22 mouse cellular contexts compared by ENCODE assay signal in the genomic region with DNA sequence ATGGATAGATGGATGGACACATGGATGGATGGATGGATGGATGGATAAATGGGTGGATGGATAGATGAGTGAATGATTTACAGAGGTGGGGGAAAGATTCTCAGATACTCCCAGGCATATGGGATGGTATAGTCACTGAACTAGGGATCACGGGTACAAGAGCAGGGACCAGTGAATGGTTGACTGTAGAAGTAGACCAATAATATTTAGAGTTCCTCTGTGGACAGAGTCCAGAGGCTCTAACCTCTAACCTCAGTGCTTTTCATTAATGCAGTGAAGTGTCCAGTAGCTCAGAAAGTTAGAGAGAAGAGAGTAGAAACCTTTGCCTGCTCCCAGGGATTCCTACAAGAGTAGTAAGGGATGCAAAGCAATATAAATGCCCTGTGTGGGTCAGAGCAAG.
"Had no signal": no experiment of that assay in that cellular context is flagged by ENCODE, and none has a peak within 500 bp of the region (broad histone marks: within the 10 kb centered on the region; RNA-seq: fewer than 3 reads in every experiment).

No protein-coding gene starts in this region.

- H3K36me3 ChIP-seq: limb, embryonic 10.5 days; limb, embryonic 13.5 days; liver, embryonic 12.5 days; liver, embryonic 15.5 days; lung, embryonic 15.5 days; midbrain, embryonic 10.5 days; midbrain, embryonic 13.5 days; neural tube, embryonic 13.5 days had no signal

- H3K9ac ChIP-seq: limb, embryonic 13.5 days; liver, embryonic 12.5 days; liver, embryonic 15.5 days; lung, embryonic 15.5 days; midbrain, embryonic 13.5 days; neural tube, embryonic 13.5 days had no signal

- DNase-seq: layer of hippocampus, adult 9-11 months; liver; lung, adult 18-20 months; lung, postnatal 10 days; lung, postnatal 36 days; retina, postnatal 1 day; thymus, adult 18-20 months; thymus, postnatal 36 days had no signal

- H3K9me3 ChIP-seq: limb, embryonic 10.5 days; liver, embryonic 12.5 days; liver, embryonic 15.5 days; lung, embryonic 15.5 days; megakaryocyte, embryonic 14.5 days; midbrain, embryonic 10.5 days; midbrain, embryonic 13.5 days; neural tube, embryonic 13.5 days had no signal

- ATAC-seq: inflammation-experienced regulatory T-cells, adult 6 months; intestine, embryonic 16.5 days; liver, embryonic 12.5 days; midbrain, embryonic 13.5 days; midbrain, embryonic 16.5 days had no signal

- H3K27ac ChIP-seq: layer of hippocampus, adult 2 months; limb, embryonic 10.5 days; limb, embryonic 13.5 days; liver, embryonic 12.5 days; liver, embryonic 15.5 days; lung, embryonic 15.5 days; midbrain, embryonic 10.5 days; midbrain, embryonic 13.5 days; neural tube, embryonic 13.5 days had no signal

- H3K4me2 ChIP-seq: limb, embryonic 13.5 days; liver, embryonic 12.5 days; liver, embryonic 15.5 days; lung, embryonic 15.5 days; midbrain, embryonic 13.5 days; neural tube, embryonic 13.5 days had no signal

- H3K4me1 ChIP-seq: liver, embryonic 12.5 days; liver, embryonic 15.5 days; lung, embryonic 15.5 days; megakaryocyte, embryonic 14.5 days had no signal

- H3K4me3 ChIP-seq: layer of hippocampus, adult 2 months; limb, embryonic 10.5 days; limb, embryonic 13.5 days; liver, embryonic 12.5 days; liver, embryonic 15.5 days; lung, embryonic 15.5 days; megakaryocyte, embryonic 14.5 days; midbrain, embryonic 10.5 days; midbrain, embryonic 13.5 days; myocyte; neural tube, embryonic 13.5 days had no signal

- H3K27me3 ChIP-seq: liver, embryonic 12.5 days; liver, embryonic 15.5 days; lung, embryonic 15.5 days; megakaryocyte, embryonic 14.5 days; midbrain, embryonic 13.5 days; neural tube, embryonic 13.5 days had no signal
